Mouse (Mus musculus) brain, embryonic 18.5 days (tissue): ENCODE results near the gene Rgma.

ENCODE experiments used
- DNase-seq: peaks from one replicate; pipeline ENCODE4 v3.0.0-alpha.2; 2012; ENCODE audit warnings: low read depth, low spot score

The Rgma gene

DNA sequence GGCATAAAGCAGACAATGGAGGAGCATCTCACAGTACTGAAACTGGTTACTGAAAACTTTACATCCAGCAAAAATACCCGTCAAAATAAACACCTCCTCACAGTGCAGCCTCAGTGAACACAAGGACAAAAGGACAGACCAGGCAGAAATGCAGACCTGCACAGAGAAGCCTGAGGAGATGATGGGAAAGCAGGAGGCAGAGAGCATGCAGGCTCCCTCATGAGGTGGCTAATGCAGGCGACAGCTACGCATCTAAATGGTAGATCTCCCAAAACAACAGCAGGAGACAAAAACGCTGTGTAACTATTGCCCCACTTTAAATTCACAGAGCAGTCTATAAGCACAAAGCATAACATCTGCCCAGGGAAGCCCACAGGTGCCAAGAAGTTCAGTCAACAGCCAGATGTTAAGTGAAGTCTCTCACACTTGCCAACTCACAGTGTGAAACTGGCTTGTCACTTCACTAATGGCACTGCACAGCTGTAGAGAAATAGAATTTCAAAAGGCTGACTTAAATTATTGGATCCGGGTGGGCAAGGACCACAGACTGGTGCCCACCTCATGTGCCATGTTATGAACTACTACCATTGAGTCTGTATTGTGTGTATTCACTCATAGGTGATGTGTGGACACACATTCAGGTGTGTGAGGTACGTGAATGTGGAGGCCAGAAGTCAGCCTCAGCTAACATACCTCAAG, 58.5 kb downstream of the Rgma start:
- DNase-seq = no peak

DNA sequence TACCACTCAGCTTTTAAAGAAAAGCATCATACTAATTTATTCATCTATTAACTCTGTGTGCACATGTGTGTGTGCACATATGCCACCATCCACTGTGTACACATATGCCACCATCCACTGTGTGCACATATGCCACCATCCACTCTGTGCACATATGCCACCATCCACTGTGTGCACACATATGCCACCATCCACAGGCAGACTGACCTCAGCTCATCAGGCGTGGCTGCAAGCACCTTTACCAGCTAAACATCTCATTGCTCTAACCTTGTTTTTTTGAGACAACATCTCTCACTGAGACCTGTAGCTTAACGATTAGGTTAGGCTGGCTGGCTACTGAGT, 59.0 kb downstream of the Rgma start:
- DNase-seq = no peak

DNA sequence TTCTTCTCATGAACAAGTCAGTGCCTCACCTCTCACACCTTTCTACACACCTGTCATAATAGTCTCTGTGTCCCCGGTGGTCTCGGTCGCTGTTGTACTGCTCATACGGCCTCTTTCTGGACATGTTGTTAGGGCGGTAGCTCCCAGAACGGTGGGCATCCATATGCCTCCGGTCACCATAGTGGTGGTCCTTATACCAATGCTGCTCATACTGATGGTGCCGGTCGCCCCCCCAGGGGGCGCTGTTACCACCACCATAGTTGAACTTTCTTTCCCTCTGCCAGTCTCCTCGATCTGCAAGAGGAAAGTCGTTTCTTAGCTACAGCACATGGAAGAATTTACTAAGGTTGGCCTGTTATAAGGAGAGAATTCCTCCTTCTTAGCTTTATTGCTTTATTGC, 60.4 kb downstream of the Rgma start:
- no peak for DNase-seq

DNA sequence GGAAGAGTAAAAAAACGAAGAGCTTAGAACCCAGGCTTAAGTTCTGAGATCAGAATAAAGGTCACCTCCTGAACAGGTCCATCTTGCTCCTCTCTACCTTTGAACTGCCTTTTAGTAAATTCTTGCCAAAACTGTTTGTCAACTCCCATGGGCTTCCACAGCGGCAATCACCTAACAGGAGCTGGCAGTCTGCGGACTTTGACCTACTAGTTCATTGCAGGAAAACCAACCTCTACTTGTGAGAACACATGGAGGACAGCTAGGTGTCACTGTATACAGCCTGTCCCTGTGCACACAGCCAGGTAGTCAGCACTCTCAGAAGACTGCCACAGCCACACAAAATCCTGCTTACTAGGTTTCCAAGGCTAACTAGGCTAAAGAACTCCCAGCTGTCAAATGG, 66.5 kb downstream of the Rgma start:
- no peak for DNase-seq

DNA sequence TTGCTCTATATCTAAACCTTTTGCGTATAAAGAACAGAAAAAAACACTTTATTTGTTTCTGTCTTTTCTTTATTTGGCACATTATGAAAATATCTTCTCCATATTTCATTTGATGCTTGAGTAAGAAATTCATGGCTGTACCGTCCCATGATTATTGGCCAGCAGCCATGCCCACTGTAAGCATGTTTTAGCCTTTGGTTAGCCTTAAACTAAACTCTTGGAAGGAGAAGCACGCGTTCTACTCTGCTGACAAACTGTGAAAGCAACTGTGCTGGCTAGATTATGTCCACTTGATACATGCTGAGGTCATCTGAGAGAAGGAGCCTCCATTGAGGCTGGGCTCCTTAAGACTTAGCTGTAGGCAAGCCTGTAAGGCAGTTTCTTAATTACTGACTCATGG, 66.9 kb downstream of the Rgma start:
- DNase-seq = no peak

DNA sequence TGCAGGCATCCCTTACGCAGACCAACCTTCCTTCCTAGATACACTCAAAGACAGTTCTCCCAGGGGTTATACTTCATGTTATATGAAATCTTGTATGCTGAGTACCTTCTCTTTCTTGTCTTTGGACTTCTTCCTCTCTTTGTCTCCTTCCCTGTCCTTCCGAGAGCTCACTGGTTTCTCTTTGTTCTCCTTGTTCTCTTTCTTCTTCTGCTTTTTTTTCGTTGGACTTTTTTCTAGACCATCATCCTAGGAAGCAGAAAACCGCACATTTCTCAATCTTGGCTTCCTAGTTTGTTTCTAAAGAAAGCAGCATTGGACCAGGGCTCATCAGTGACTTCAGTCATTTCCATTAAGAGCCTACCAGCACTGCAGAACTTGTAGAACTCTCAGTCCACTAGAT, 76.3 kb downstream of the Rgma start:
- no peak for DNase-seq

DNA sequence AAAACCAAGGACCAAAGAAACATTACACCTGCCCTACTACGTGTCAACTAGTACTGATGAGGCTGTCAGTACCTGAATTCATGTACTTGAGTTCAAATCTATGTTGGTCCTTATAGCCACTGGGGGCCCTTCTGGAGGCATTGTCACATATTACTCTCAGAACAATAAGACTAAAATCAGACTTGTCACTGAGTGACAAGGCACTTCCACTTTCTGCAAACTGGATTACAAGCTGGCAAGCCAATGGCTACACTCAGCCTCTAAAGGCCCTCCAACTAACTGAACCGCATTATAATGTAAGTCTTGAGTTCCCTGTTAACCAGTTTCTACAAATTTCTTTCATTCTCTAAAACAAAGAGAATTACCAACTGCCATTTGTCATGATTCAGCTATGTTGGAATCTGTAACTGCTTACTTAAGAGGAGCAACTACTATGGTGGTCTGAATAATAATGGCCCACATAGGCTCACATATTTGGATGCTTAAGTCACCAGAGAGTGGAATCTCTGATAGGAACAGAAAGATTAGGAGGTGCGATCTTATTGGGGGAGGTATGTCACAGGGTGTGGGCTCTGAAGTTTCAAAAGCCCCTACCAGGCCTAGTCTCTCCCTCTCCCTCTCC, 77.0 kb downstream of the Rgma start:
- no peak for DNase-seq

DNA sequence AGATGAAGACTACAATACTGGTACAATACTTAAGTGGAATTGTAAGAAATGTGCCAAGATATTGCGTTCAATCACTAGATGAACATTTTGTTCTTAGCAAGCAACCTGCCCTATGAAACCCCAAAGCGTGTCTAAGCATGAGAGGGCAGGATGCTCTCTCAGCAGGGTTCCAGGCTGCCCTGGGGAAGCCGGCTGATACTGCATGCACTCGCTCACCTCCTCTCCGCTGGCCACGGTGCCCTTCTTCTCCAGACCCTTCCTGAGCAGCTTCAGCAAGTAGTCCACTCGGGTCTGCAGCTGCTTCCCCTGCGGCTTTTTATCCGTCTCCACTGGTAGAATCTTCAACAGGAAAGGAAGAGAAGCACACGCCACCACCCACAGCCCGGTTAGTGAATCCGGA, 78.8 kb downstream of the Rgma start:
- no peak for DNase-seq

DNA sequence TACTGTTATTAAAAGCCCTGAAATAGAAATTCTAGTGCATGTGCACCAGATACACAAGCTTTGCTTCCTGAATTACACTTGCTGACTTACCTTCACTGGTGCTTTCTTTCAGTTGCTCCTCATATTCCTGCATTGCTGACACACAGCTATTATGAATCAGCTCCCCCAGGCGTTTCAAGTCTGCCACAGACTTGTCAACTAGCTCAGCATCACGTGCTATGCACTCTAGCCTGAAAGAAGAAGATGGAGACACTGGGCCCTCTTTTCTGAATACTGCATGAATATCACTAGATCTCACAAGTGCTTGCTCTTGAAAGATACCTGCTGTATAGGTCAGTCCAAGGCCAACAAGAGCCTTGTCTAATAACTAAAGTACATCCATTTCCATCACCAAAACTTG, 88.2 kb downstream of the Rgma start:
- DNase-seq = no peak

DNA sequence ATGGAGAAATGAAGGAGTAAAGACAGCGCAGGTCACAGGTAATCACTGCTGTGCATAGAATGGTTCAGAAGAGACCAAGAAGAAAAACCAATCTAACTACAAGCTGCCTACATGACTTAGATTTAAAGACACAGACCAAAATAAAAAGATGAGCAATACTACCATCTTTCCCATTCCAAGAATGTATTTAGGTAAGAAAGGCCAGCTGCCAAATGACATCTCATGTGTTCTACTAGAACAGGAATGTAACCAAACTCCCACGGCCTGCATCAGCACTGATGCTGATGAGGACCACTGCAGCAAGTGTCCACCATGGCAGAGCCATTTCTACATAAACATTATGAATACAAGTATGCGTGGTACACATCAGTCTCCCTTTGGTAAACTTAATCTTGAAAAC, 92.4 kb downstream of the Rgma start:
- DNase-seq = no peak
